Mouse (Mus musculus) hindbrain, embryonic 10.5 days (tissue): ENCODE results near the gene Herc1. TPM values are rescaled to one million over a fixed set of nuclear protein-coding genes. Genes with fewer than 3 reads are reported as not detected.

Experiments
- DNase-seq: peaks from one replicate; pipeline ENCODE4 v3.0.0-alpha.2; 2017; ENCODE audit warnings: low spot score
- H3K27ac ChIP-seq: fragments of 300-500 bp; sonication (generic); 2 replicates; pipeline ENCODE4 v1.5.1; 2016; ENCODE audit warnings: mild to moderate bottlenecking, moderate library complexity
- H3K27me3 ChIP-seq: fragments of 300-500 bp; sonication (generic); 2 replicates; pipeline ENCODE4 v1.6.1; 2016; ENCODE audit warnings: mild to moderate bottlenecking; ENCODE audit not compliant: poor library complexity, insufficient read depth, severe bottlenecking
- H3K36me3 ChIP-seq: fragments of 300-500 bp; sonication (generic); 2 replicates; pipeline ENCODE4 v1.6.1; 2016; ENCODE audit warnings: mild to moderate bottlenecking, moderate library complexity
- H3K4me1 ChIP-seq: fragments of 300-500 bp; sonication (generic); replicated peaks from 2 replicates; pipeline ENCODE4 v1.6.1; 2016; ENCODE audit warnings: mild to moderate bottlenecking
- H3K4me3 ChIP-seq: fragments of 300-500 bp; sonication (generic); 2 replicates; pipeline ENCODE4 v1.5.1; 2016; ENCODE audit warnings: mild to moderate bottlenecking, moderate library complexity
- H3K9me3 ChIP-seq: fragments of 300-500 bp; sonication (generic); 2 replicates; pipeline ENCODE4 v1.6.1; 2016; ENCODE audit warnings: mild to moderate bottlenecking, moderate library complexity
- WGBS: fragments of 180-500 bp; shearing (Covaris S2); methylation state at CpG from one replicate; pipeline ENCODE4 v1.1.7; 2016; 5-methylcytosine and 5-hydroxymethylcytosine counted together
- polyA plus RNA-seq: library from polyadenylated mRNA; unstranded; fragments of >200 nt; fragmentation: Nextera tagmentation; extraction: Ambion mirVana; gene quantifications from 2 replicates; pipeline ENCODE4 v1.2.1, GENCODE M21; 2016

Gene Herc1
- polyA plus RNA-seq, 1 experiment from 2014 or later = 30.5 TPM

GRCm38 (mm10) chr9:66510351-66510841, 160.1 kb downstream of the Herc1 start:
- H3K36me3 ChIP-seq = peaks cover 71% of the 10 kb centered on the region
- no peaks in the 10 kb centered on the region for H3K27me3 ChIP-seq
- WGBS = 71% methylated on average over 7 of the region's 7 CpGs
- H3K4me3 ChIP-seq = peak overlapping the region; percentile 73; the same call in 1 of the 2 replicates
- peaks cover 62% of the 10 kb centered on the region for H3K4me1 ChIP-seq
- H3K27ac ChIP-seq = peak overlapping the region; percentile 95
- no peak for DNase-seq
- H3K9me3 ChIP-seq = no peaks in the 10 kb centered on the region

- H3K4me1 ChIP-seq = peaks cover 56% of the 10 kb centered on the region
- H3K36me3 ChIP-seq = peaks cover 71% of the 10 kb centered on the region
- no peaks in the 10 kb centered on the region for H3K27me3 ChIP-seq
- peak; percentile 30 for DNase-seq
- no peaks in the 10 kb centered on the region for H3K9me3 ChIP-seq
- peak overlapping the region; percentile 73 for H3K4me3 ChIP-seq
- 5% methylated on average over 2 of the region's 2 CpGs for WGBS
- peak overlapping the region; percentile 95 for H3K27ac ChIP-seq
Measured at GRCm38 (mm10) chr9:66510944-66511343, 160.7 kb downstream of the Herc1 start.

GRCm38 (mm10) chr9:66511580-66512350, 161.5 kb downstream of the Herc1 start:
- WGBS = under 1% methylated on average over 78 of the region's 78 CpGs
- H3K9me3 ChIP-seq = no peaks in the 10 kb centered on the region
- no peaks in the 10 kb centered on the region for H3K27me3 ChIP-seq
- peak overlapping the region; percentile 73 for H3K4me3 ChIP-seq
- H3K4me1 ChIP-seq = peaks cover 48% of the 10 kb centered on the region
- H3K36me3 ChIP-seq = peaks cover 71% of the 10 kb centered on the region
- H3K27ac ChIP-seq = peak overlapping the region; percentile 95
- peak; percentile 91 for DNase-seq

GRCm38 (mm10) chr9:66512351-66512671, 162.1 kb downstream of the Herc1 start:
- H3K9me3 ChIP-seq = no peaks in the 10 kb centered on the region
- WGBS = under 1% methylated on average over 8 of the region's 8 CpGs
- no peaks in the 10 kb centered on the region for H3K27me3 ChIP-seq
- H3K36me3 ChIP-seq = peaks cover 74% of the 10 kb centered on the region
- H3K27ac ChIP-seq = peak overlapping the region; percentile 95
- H3K4me1 ChIP-seq = peaks cover 43% of the 10 kb centered on the region
- DNase-seq = peak; percentile 87
- H3K4me3 ChIP-seq = peak overlapping the region; percentile 73

GRCm38 (mm10) chr9:66513150-66513549, 162.9 kb downstream of the Herc1 start:
- Histone ChIP-seq H3K9me3 (no peaks in the 10 kb centered on the region), H3K36me3 (peaks cover 74% of the 10 kb centered on the region), H3K27me3 (no peaks in the 10 kb centered on the region), H3K4me1 (peaks cover 35% of the 10 kb centered on the region), H3K27ac (no peak overlapping the region), H3K4me3 (no peak overlapping the region)
- DNase-seq = no peak

GRCm38 (mm10) chr9:66513661-66514255, 163.5 kb downstream of the Herc1 start:
- no peak overlapping the region for H3K27ac ChIP-seq
- peaks cover 35% of the 10 kb centered on the region for H3K4me1 ChIP-seq
- DNase-seq = no peak
- WGBS = 87% methylated on average over 4 of the region's 4 CpGs
- peaks cover 74% of the 10 kb centered on the region for H3K36me3 ChIP-seq
- H3K4me3 ChIP-seq = no peak overlapping the region
- H3K9me3 ChIP-seq = no peaks in the 10 kb centered on the region
- no peaks in the 10 kb centered on the region for H3K27me3 ChIP-seq

- peak; percentile 27 for DNase-seq
- Histone ChIP-seq H3K27me3 (no peaks in the 10 kb centered on the region), H3K4me3 (no peak within 1 kb of the TSS), H3K27ac (no peak within 1 kb of the TSS), H3K36me3 (peaks cover 74% of the 10 kb centered on the region), H3K9me3 (no peaks in the 10 kb centered on the region), H3K4me1 (peaks cover 35% of the 10 kb centered on the region)
- 74% methylated on average over 17 of the region's 17 CpGs for WGBS
Measured at GRCm38 (mm10) chr9:66514256-66514770, 164.1 kb downstream of the Herc1 start, which contains the start of gene Fbxl22. Fbxl22 (minus strand) TSS chr9:66514593.

- DNase-seq = no peak
- Histone ChIP-seq H3K9me3 (no peaks in the 10 kb centered on the region), H3K27ac (no peak overlapping the region), H3K27me3 (no peaks in the 10 kb centered on the region), H3K4me1 (peaks cover 34% of the 10 kb centered on the region), H3K4me3 (no peak overlapping the region), H3K36me3 (peaks cover 74% of the 10 kb centered on the region)
- 91% methylated on average over 2 of the region's 2 CpGs for WGBS
Measured at GRCm38 (mm10) chr9:66515115-66515514, 164.9 kb downstream of the Herc1 start.

GRCm38 (mm10) chr9:66515680-66516210, 165.5 kb downstream of the Herc1 start:
- Histone ChIP-seq H3K36me3 (peaks cover 75% of the 10 kb centered on the region), H3K27me3 (no peaks in the 10 kb centered on the region), H3K9me3 (no peaks in the 10 kb centered on the region), H3K27ac (no peak overlapping the region), H3K4me3 (no peak overlapping the region), H3K4me1 (peaks cover 28% of the 10 kb centered on the region)
- WGBS = 87% methylated on average over 10 of the region's 10 CpGs
- DNase-seq = no peak

- peaks cover 82% of the 10 kb centered on the region for H3K36me3 ChIP-seq
- 93% methylated on average over 6 of the region's 6 CpGs for WGBS
- no peaks in the 10 kb centered on the region for H3K9me3 ChIP-seq
- DNase-seq = no peak
- peaks cover 22% of the 10 kb centered on the region for H3K4me1 ChIP-seq
- H3K4me3 ChIP-seq = no peak overlapping the region
- H3K27me3 ChIP-seq = no peaks in the 10 kb centered on the region
- H3K27ac ChIP-seq = no peak overlapping the region
Measured at GRCm38 (mm10) chr9:66516296-66516940, 166.2 kb downstream of the Herc1 start.

GRCm38 (mm10) chr9:66517746-66518145, 167.5 kb downstream of the Herc1 start:
- 91% methylated on average over 10 of the region's 10 CpGs for WGBS
- H3K9me3 ChIP-seq = no peaks in the 10 kb centered on the region
- DNase-seq = no peak
- peaks cover 9% of the 10 kb centered on the region for H3K4me1 ChIP-seq
- no peaks in the 10 kb centered on the region for H3K27me3 ChIP-seq
- no peak overlapping the region for H3K4me3 ChIP-seq
- peaks cover 95% of the 10 kb centered on the region for H3K36me3 ChIP-seq
- no peak overlapping the region for H3K27ac ChIP-seq

- no peaks in the 10 kb centered on the region for H3K9me3 ChIP-seq
- H3K27me3 ChIP-seq = no peaks in the 10 kb centered on the region
- peaks cover 100% of the 10 kb centered on the region for H3K36me3 ChIP-seq
- no peak overlapping the region for H3K27ac ChIP-seq
- H3K4me3 ChIP-seq = no peak overlapping the region
- 93% methylated on average over 5 of the region's 5 CpGs for WGBS
- no peak for DNase-seq
- peaks cover 4% of the 10 kb centered on the region for H3K4me1 ChIP-seq
Measured at GRCm38 (mm10) chr9:66518251-66518650, 168.0 kb downstream of the Herc1 start.
